Mouse (Mus musculus) cerebellum, postnatal 14 days (tissue): Measurements from ENCODE around the gene Scg5.

ENCODE experiments used
- DNase-seq, 2 experiments: peaks; one replicate each; pipeline ENCODE4 v3.0.0; 2021; ENCODE audit warnings: mixed read lengths in 2 of 2

The Scg5 gene

GRCm38 (mm10) chr2:113749309-113749708 is 79.6 kb downstream of the Scg5 start:
- no peak for DNase-seq

GRCm38 (mm10) chr2:113728581-113728980 is 100.3 kb downstream of the Scg5 start:
- no peak for DNase-seq
